Mouse (Mus musculus) stomach, postnatal 0 days (tissue): ENCODE measurements around the gene Mrpl47.
"Not testable (repeated sequence)": the region's sequence is repeated elsewhere in the genome, so short reads cannot be mapped to it uniquely, and the experiment has no call there.

Experiments used
- CTCF ChIP-seq: IDR thresholded peaks from 2 replicates; pipeline ENCODE4 v1.5.1; 2016; ENCODE audit warnings: antibody characterized with exemption, low read depth, mild to moderate bottlenecking, moderate library complexity
- EP300 ChIP-seq: optimal IDR thresholded peaks from 2 replicates; pipeline ENCODE3; 2016; ENCODE audit warnings: antibody characterized with exemption

DNA sequence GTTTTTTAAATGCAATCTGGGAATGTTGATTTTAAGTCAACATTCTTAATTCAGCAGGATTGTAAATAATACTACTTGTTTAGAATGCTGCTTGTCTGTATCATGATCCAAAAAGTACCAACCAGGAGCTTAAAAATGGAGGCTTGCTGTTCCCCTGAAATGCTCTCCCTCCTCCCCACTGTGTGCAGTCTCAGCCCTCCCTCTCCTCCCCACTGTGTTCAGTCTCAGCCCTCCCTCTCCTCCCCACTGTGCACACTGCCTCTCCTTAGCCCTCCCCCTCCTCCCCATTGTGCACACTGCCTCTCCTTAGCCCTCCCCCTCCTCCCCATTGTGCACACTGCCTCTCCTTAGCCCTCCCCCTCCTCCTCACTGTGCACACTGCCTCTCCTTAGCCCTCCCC is 8.0 kb upstream of the Mrpl47 start:
- not testable (repeated sequence) for TF ChIP-seq CTCF, EP300
